Mouse (Mus musculus) lung, postnatal 0 days (tissue): Measurements from ENCODE around the gene Rps18.

Experiments
- CTCF ChIP-seq: IDR thresholded peaks from 2 replicates; pipeline ENCODE4 v1.5.1; 2016; ENCODE audit warnings: antibody characterized with exemption, mild to moderate bottlenecking
- EP300 ChIP-seq: IDR thresholded peaks from 2 replicates; pipeline ENCODE4 v1.6.1; 2016; ENCODE audit warnings: antibody characterized with exemption, mild to moderate bottlenecking, control low read depth

DNA sequence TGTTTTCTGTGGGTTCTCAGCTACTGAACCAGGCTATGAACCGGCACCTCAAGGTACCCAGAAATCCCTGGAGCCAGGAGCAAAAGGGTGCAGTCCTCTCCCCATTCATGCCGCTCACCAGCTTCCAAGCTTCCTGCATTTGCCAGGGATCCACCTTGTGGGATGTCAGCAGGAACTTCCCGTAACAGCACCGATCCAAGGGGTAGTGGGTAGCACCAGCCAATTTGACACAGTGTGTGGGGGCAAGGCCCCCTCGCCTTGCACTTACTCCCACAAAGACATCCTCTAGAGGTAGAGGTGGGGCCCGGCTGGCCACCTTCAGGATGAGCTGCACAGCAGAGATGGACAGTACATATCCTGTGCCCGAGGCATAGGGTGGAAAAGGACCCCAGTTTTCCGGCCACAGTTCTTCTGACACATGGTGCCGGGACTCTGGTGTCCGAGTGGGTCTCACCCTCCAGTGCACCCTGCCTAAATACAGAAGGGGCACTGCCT is 5.6 kb downstream of the Rps18 start:
- TF ChIP-seq CTCF = no peak
- TF ChIP-seq EP300 = no peak
